Mouse (Mus musculus): ENCODE measurements at regions not wholly inside any gene's neighbourhood (a gene's known extent, or its start where the extent isn't known, plus 50 kb on each side); places are given as distances from the start of the nearest gene placed in this dataset.

GRCm38 (mm10) chr12:26884156-26884555, 415.2 kb downstream of the Cmpk2 start:
- no peak for DNase-seq

- no peak for DNase-seq
Measured at GRCm38 (mm10) chr12:26877691-26878121, 408.7 kb downstream of the Cmpk2 start.

DNA sequence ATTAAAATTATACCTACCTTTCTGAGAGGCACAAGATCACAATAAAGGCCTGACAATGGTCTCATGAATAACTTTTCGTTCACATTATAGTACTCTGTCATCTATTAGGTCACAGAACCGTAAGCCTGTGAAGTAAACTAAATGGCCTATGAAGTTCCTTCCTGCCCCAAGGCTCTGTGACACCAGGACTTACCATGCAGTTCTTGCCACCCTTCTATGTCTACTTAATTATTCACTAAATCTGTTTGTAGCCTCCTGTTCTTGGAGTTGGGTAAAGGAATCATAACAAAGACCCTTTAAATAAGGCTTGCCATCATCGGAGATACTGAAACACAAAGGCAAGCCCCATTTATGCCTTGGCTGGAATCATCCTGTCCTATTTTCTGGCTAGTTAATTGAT, 408.3 kb downstream of the Cmpk2 start:
- no peak for DNase-seq

DNA sequence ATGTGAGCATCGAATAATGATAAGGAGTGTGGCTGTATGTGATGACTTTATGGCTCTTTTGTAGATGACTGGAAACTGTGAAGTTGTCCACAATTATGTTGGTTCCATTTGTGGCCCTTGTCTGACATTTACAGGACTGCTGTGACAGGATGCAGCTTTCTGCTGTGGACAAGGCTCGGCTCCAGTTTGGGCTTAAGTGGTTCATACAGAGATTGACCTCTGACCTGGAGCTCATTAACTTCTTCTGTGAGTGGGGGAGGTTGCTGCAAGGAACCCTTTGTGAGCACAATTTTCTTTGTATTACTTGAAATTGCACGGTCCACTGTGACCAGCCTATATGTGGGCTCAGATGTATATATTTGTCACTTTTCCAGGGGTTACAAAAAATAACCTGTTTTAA, 403.5 kb downstream of the Cmpk2 start:
- no peak for DNase-seq

DNA sequence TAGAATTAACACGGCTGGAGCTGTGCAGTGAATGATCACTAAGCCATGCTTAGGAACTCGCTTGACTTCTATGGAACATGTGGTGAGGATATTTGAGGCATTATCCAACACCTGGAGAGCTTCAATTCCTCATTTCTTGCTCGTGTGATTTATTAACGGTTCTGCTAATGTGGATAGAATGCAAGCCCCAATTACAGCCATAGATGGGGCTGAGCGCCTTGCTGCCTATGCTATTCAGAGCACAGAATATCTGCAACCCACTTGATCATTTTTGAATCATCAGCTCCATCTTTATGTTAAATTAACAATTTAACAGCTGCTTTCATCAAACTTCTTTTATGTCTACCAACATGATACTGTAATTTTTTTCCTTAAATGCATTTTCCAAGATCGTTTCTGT, 398.7 kb downstream of the Cmpk2 start:
- DNase-seq, result no peak

GRCm38 (mm10) chr12:26855091-26855516, 386.1 kb downstream of the Cmpk2 start:
- DNase-seq, result peak; percentile 32

- DNase-seq, result no peak
Measured at GRCm38 (mm10) chr12:26844917-26845316, 375.9 kb downstream of the Cmpk2 start.

DNA sequence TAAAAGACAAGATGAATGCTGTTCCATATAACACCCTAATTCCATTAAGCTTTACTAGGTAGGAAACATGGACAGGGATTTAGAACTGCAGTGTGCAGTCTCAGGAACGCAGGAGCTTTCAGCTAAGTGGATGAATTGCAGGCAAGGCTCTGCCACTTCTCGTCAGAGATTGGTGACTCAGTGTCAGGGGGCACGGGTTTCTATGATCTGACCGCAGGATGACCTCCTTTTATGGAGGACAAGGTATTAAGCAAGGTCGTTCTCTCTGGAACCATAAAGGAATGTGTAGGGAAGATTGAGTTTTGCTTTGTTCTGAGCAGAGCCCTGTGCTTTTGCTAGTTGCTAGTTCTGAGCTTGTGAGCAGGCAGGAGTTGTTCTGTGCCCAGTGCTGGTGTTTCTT, 373.7 kb downstream of the Cmpk2 start:
- no peak for DNase-seq

DNA sequence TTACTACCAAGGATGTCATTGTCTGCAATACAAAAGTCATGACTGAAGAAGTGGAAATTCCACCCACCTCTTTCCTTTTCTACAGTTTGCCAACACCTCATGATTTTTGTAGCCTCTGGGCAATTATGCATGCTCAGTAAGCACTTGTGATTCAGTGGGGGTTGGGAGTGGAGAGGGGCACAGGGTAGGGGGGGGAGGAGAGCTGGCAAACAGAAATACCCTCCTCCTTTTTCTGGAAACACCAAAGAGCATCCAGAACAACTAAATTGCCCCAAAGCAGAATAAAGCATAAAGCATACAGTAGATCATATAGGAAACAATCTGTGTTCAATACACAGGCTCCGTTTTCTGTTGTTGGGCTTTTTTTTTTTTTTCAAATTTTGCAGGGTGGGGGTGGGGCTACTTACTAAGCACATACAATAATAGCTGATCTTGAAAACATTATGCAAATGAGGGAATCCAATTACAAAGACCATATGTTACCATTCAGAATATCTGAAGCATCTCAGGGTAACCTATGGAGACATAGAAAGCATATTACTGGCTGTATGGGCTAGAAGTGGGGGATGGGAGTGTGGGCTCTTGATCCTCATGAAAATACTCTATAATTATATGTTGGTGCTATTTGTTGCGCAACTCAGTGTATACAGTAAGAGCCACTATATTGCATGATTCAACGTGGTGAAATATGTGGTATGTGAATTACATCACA, 352.4 kb downstream of the Cmpk2 start:
- DNase-seq, result no peak

DNA sequence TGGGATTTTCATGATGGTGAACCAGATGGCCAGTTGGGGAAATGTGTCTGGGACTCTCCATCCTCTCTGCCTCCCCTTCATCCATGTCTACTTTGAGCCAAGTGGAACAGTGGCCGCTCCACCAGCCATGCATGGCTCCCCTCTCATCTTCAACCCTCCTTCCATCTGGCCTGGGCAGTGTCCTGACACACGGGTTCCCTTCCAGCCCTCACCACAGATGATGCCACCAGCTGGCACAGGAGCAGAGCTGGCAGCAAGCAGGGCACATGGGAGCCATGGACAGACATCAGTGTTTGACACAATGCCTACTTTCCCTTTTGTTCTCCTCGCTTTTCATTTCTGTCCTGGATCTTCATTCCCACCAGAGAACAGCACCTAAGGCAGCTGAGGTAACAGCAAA, 348.9 kb downstream of the Cmpk2 start:
- DNase-seq, result no peak

- DNase-seq, result no peak
Measured at GRCm38 (mm10) chr12:26815771-26816170, 346.8 kb downstream of the Cmpk2 start.

GRCm38 (mm10) chr12:26810565-26811177, 341.7 kb downstream of the Cmpk2 start:
- no peak for DNase-seq

- DNase-seq, result no peak
Measured at GRCm38 (mm10) chr12:26809670-26810069, 340.7 kb downstream of the Cmpk2 start.

DNA sequence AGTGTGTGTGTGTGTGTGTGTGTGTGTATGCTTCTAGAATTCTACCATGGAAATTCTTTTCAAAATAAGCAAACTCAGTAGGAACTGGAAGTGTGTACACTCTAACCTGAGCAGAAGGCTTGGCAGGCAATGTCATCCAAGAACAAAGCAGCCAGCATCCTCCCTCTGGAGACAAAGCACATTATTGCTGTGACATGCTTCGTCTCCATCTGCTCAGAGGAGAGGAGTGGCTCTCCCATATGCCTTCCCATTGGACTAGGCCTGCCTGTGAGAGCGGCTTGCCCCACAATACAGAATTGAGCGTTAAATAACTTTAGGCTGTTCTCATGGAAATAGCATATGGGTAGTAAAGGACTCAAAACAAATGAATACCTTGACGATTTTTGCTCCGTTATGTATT, 333.5 kb downstream of the Cmpk2 start:
- no peak for DNase-seq

- DNase-seq, result no peak
Measured at GRCm38 (mm10) chr12:26799310-26799709, 330.3 kb downstream of the Cmpk2 start.

GRCm38 (mm10) chr12:26796367-26796766, 327.4 kb downstream of the Cmpk2 start:
- DNase-seq, result no peak

- DNase-seq, result no peak
Measured at GRCm38 (mm10) chr12:26789336-26789846, 320.4 kb downstream of the Cmpk2 start.

GRCm38 (mm10) chr12:26785550-26785949, 316.5 kb downstream of the Cmpk2 start:
- no peak for DNase-seq

- DNase-seq, result no peak
Measured at GRCm38 (mm10) chr12:26784426-26784825, 315.4 kb downstream of the Cmpk2 start.

DNA sequence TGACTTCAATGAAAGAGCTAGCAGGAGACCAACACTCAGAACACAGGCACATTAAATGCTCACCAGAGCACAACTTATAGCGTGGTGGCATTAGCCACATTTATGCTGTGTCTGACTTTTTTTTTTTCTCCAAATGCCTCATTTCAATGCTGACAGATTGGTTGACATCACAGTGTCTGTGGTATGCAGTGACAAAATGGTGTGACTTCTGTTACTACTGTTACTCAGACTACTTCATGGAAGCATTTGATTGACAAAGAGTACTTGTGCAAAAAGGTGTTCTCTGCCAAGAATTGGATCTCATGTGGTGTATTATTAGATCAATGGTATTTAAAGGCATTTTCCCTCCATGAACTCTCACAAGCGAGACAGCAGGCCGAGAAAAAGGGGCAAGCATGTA, 314.8 kb downstream of the Cmpk2 start:
- DNase-seq, result no peak

DNA sequence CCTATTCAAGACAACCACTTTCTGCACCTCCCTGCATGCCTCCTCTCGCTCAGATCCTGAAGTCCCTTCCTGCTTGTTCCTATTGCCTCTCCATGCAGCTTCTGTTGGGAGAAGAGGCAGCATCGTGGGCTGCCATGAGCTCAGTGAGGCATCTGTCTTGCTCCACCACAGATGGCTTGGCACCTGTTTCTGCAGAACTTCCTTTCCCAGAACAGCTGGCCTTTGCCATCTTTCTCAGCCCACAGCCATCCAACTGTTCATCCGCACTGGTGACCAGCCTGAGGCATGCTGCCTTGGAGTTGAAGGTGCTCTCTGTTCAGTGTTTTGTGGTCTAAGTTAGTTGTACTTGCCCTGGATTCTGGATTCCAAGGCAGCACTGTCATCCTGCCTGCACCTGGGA, 312.5 kb downstream of the Cmpk2 start:
- no peak for DNase-seq

GRCm38 (mm10) chr12:26778796-26779195, 309.8 kb downstream of the Cmpk2 start:
- no peak for DNase-seq

- DNase-seq, result no peak
Measured at GRCm38 (mm10) chr12:26776986-26777385, 308.0 kb downstream of the Cmpk2 start.

DNA sequence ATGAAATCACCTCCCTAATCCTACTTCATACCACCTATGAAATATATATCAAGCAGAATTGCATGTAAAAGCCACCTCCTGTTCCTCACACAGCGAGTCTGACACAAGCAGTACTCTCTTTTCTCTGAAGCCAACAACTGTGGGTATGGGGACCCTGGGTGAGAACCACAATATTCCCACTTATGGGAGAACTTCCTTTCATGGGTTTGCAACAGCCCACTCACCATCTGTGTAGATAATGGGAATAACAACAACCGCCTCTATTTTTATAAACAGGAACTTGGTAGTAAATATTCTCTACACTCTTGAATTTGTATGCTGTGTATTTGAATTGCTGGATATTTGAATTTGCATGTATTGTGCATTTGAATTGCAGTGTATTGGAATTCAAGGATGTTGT, 305.0 kb downstream of the Cmpk2 start:
- DNase-seq, result no peak

Measured in kidney, adult 18-20 months (tissue).